Mouse (Mus musculus) heart, embryonic 15.5 days (tissue): ENCODE data around the gene Leng9. TPM values are rescaled to one million over a fixed set of nuclear protein-coding genes. Genes with fewer than 3 reads are reported as not detected.
A peak's percentile ranks its signal among the peaks of the same experiment; 100 is the strongest.

Experiments
- ATAC-seq: fragments of 200-750 bp; cut with Nextera tagmentation; replicated peaks from 2 replicates; pipeline ENCODE4 v1.8.0; 2017; ENCODE audit warnings: low read depth, moderate TSS enrichment; ENCODE audit not compliant: insufficient number of reproducible peaks, insufficient read depth, low FRiP score
- H3K27ac ChIP-seq: fragments of 300-500 bp; sonication (generic); 2 replicates; pipeline ENCODE4 v1.5.1; 2015; ENCODE audit warnings: mild to moderate bottlenecking, inconsistent platforms
- H3K27me3 ChIP-seq: fragments of 300-500 bp; sonication (generic); 2 replicates; pipeline ENCODE4 v1.6.1; 2015; ENCODE audit warnings: inconsistent platforms
- H3K36me3 ChIP-seq: fragments of 300-500 bp; sonication (generic); 2 replicates; pipeline ENCODE4 v1.6.1; 2015; ENCODE audit warnings: mild to moderate bottlenecking, inconsistent platforms
- H3K4me1 ChIP-seq: fragments of 300-500 bp; sonication (generic); replicated peaks from 2 replicates; pipeline ENCODE4 v1.6.1; 2015; ENCODE audit warnings: inconsistent platforms
- H3K4me2 ChIP-seq: fragments of 300-500 bp; sonication (generic); 2 replicates; pipeline ENCODE4 v1.6.1; 2015; ENCODE audit warnings: inconsistent platforms, mild to moderate bottlenecking, moderate library complexity
- H3K4me3 ChIP-seq: fragments of 300-500 bp; sonication (generic); 2 replicates; pipeline ENCODE4 v1.5.1; 2015; ENCODE audit warnings: mild to moderate bottlenecking, inconsistent platforms
- H3K9ac ChIP-seq: fragments of 300-500 bp; sonication (generic); 2 replicates; pipeline ENCODE4 v1.6.1; 2015; ENCODE audit warnings: mild to moderate bottlenecking, inconsistent platforms
- H3K9me3 ChIP-seq: fragments of 300-500 bp; sonication (generic); replicated peaks from 2 replicates; pipeline ENCODE4 v1.6.1; 2016; ENCODE audit warnings: inconsistent platforms
- WGBS: fragments of 180-500 bp; shearing (Covaris S2); methylation state at CpG from one replicate; pipeline ENCODE4 v1.1.7; 2015; ENCODE audit warnings: mixed read lengths; 5-methylcytosine and 5-hydroxymethylcytosine counted together
- polyA plus RNA-seq: library from polyadenylated mRNA; unstranded; fragments of >200 nt; fragmentation: Nextera tagmentation; extraction: Ambion mirVana; gene quantifications from 2 replicates; pipeline ENCODE4 v1.2.1, GENCODE M21; 2015

Gene Leng9
- polyA plus RNA-seq, 1 experiment from 2014 or later: 2.8 TPM

GRCm38 (mm10) chr7:4131964-4132363, 18.2 kb downstream of the Leng9 start:
- H3K4me1 ChIP-seq: peaks cover 15% of the 10 kb centered on the region
- 74% methylated on average over 8 of the region's 8 CpGs for WGBS
- no peaks in the 10 kb centered on the region for H3K36me3 ChIP-seq
- H3K9ac ChIP-seq: no peak overlapping the region
- no peaks in the 10 kb centered on the region for H3K9me3 ChIP-seq
- no peak overlapping the region for H3K4me3 ChIP-seq
- no peak overlapping the region for H3K4me2 ChIP-seq
- no peak for ATAC-seq
- no peaks in the 10 kb centered on the region for H3K27me3 ChIP-seq
- H3K27ac ChIP-seq: no peak overlapping the region

- Histone ChIP-seq H3K9me3 (no peaks in the 10 kb centered on the region), H3K9ac (no peak overlapping the region), H3K27me3 (no peaks in the 10 kb centered on the region), H3K27ac (no peak overlapping the region), H3K4me2 (peak overlapping the region; percentile 39), H3K4me3 (no peak overlapping the region), H3K36me3 (no peaks in the 10 kb centered on the region), H3K4me1 (peaks cover 15% of the 10 kb centered on the region)
- peak; percentile 38; the same call in 1 of the 2 replicates for ATAC-seq
- 29% methylated on average over 13 of the region's 13 CpGs for WGBS
Observed at GRCm38 (mm10) chr7:4130686-4131452, 19.3 kb downstream of the Leng9 start.

- Histone ChIP-seq H3K9me3 (no peaks in the 10 kb centered on the region), H3K4me3 (no peak overlapping the region), H3K4me1 (peaks cover 17% of the 10 kb centered on the region), H3K27me3 (no peaks in the 10 kb centered on the region), H3K36me3 (no peaks in the 10 kb centered on the region), H3K4me2 (no peak overlapping the region), H3K27ac (no peak overlapping the region), H3K9ac (no peak overlapping the region; the same call in 1 of the 2 replicates)
- ATAC-seq: no peak
- 48% methylated on average over 6 of the region's 6 CpGs for WGBS
Observed at GRCm38 (mm10) chr7:4128860-4129259, 21.3 kb downstream of the Leng9 start.

GRCm38 (mm10) chr7:4127894-4128293, 22.3 kb downstream of the Leng9 start:
- Histone ChIP-seq H3K36me3 (no peaks in the 10 kb centered on the region), H3K9me3 (no peaks in the 10 kb centered on the region), H3K4me1 (peaks cover 19% of the 10 kb centered on the region), H3K9ac (no peak overlapping the region), H3K4me3 (no peak overlapping the region), H3K27ac (no peak overlapping the region), H3K4me2 (no peak overlapping the region), H3K27me3 (peaks cover 2% of the 10 kb centered on the region; the same call in 1 of the 2 replicates)
- no peak for ATAC-seq
- WGBS: 80% methylated on average over 4 of the region's 4 CpGs

GRCm38 (mm10) chr7:4126992-4127785, 23.0 kb downstream of the Leng9 start:
- no peaks in the 10 kb centered on the region for H3K36me3 ChIP-seq
- no peaks in the 10 kb centered on the region for H3K9me3 ChIP-seq
- H3K4me2 ChIP-seq: no peak overlapping the region
- 80% methylated on average over 11 of the region's 11 CpGs for WGBS
- H3K27ac ChIP-seq: no peak overlapping the region
- peaks cover 9% of the 10 kb centered on the region for H3K27me3 ChIP-seq
- peaks cover 19% of the 10 kb centered on the region for H3K4me1 ChIP-seq
- H3K9ac ChIP-seq: no peak overlapping the region
- ATAC-seq: no peak
- no peak overlapping the region for H3K4me3 ChIP-seq

GRCm38 (mm10) chr7:4125306-4125705, 24.9 kb downstream of the Leng9 start:
- no peaks in the 10 kb centered on the region for H3K36me3 ChIP-seq
- H3K4me2 ChIP-seq: no peak overlapping the region
- H3K27me3 ChIP-seq: peaks cover 24% of the 10 kb centered on the region
- no peak overlapping the region for H3K4me3 ChIP-seq
- no peak overlapping the region for H3K27ac ChIP-seq
- peaks cover 14% of the 10 kb centered on the region for H3K4me1 ChIP-seq
- no peak for ATAC-seq
- H3K9ac ChIP-seq: no peak overlapping the region
- H3K9me3 ChIP-seq: no peaks in the 10 kb centered on the region
- WGBS: 20% methylated on average over 9 of the region's 9 CpGs

GRCm38 (mm10) chr7:4124856-4125255, 25.3 kb downstream of the Leng9 start:
- Histone ChIP-seq H3K27ac (no peak overlapping the region), H3K36me3 (no peaks in the 10 kb centered on the region), H3K4me3 (no peak overlapping the region), H3K4me2 (no peak overlapping the region), H3K4me1 (peaks cover 14% of the 10 kb centered on the region), H3K9ac (no peak overlapping the region), H3K27me3 (peaks cover 28% of the 10 kb centered on the region), H3K9me3 (no peaks in the 10 kb centered on the region)
- 30% methylated on average over 5 of the region's 5 CpGs for WGBS
- ATAC-seq: no peak

GRCm38 (mm10) chr7:4124315-4124759, 25.8 kb downstream of the Leng9 start:
- Histone ChIP-seq H3K36me3 (no peaks in the 10 kb centered on the region), H3K27ac (no peak overlapping the region), H3K9me3 (no peaks in the 10 kb centered on the region), H3K4me2 (peak overlapping the region; percentile 35; the same call in 1 of the 2 replicates), H3K4me1 (peaks cover 19% of the 10 kb centered on the region), H3K27me3 (peaks cover 33% of the 10 kb centered on the region), H3K4me3 (no peak overlapping the region), H3K9ac (no peak overlapping the region)
- 2% methylated on average over 10 of the region's 10 CpGs for WGBS
- ATAC-seq: no peak; the same call in 1 of the 2 replicates

GRCm38 (mm10) chr7:4123732-4124131, 26.4 kb downstream of the Leng9 start:
- no peak overlapping the region for H3K27ac ChIP-seq
- no peak overlapping the region for H3K4me3 ChIP-seq
- no peak; the same call in 1 of the 2 replicates for ATAC-seq
- H3K27me3 ChIP-seq: peaks cover 39% of the 10 kb centered on the region
- no peaks in the 10 kb centered on the region for H3K9me3 ChIP-seq
- WGBS: 67% methylated on average over 1 of the region's 1 CpGs
- no peak overlapping the region for H3K4me2 ChIP-seq
- H3K4me1 ChIP-seq: peaks cover 15% of the 10 kb centered on the region
- H3K9ac ChIP-seq: no peak overlapping the region
- no peaks in the 10 kb centered on the region for H3K36me3 ChIP-seq

- no peak overlapping the region for H3K4me3 ChIP-seq
- no peaks in the 10 kb centered on the region for H3K36me3 ChIP-seq
- peaks cover 49% of the 10 kb centered on the region for H3K27me3 ChIP-seq
- H3K9me3 ChIP-seq: no peaks in the 10 kb centered on the region
- no peak overlapping the region for H3K4me2 ChIP-seq
- H3K9ac ChIP-seq: no peak overlapping the region
- WGBS: 77% methylated on average over 10 of the region's 10 CpGs
- ATAC-seq: no peak
- peaks cover 14% of the 10 kb centered on the region for H3K4me1 ChIP-seq
- no peak overlapping the region for H3K27ac ChIP-seq
Observed at GRCm38 (mm10) chr7:4122783-4123182, 27.4 kb downstream of the Leng9 start.

- H3K4me1 ChIP-seq: peaks cover 14% of the 10 kb centered on the region
- ATAC-seq: no peak
- H3K27me3 ChIP-seq: peaks cover 54% of the 10 kb centered on the region
- no peaks in the 10 kb centered on the region for H3K36me3 ChIP-seq
- H3K27ac ChIP-seq: no peak overlapping the region
- no peaks in the 10 kb centered on the region for H3K9me3 ChIP-seq
- WGBS: 50% methylated on average over 11 of the region's 11 CpGs
- no peak overlapping the region for H3K4me2 ChIP-seq
- H3K4me3 ChIP-seq: no peak overlapping the region
- no peak overlapping the region for H3K9ac ChIP-seq
Observed at GRCm38 (mm10) chr7:4122076-4122768, 28.0 kb downstream of the Leng9 start.
